18 mouse cellular contexts compared by ENCODE assay signal in the genomic region with DNA sequence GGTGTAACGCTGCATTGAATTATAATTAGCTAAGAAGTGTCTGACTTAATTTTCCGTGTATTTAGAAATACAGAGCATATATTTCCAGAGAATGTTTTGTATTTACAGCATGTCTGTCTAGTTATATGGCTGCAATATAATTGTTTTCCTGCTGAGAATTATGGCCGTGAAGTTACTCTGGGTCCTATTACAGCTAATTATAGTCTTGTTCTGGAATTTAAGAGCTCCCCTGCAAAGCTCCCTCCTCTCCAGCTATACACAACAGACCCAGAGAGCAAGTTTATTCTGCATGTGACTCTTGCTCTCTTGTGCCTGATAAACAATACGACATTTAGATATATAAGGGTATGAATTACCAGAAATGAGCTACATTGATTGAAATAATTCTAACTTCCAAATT.
"Had no signal": no experiment of that assay in that cellular context is flagged by ENCODE, and none has a peak within 500 bp of the region (broad histone marks: within the 10 kb centered on the region; RNA-seq: fewer than 3 reads in every experiment).

No protein-coding gene starts in this region.

- DNase-seq: kidney, adult 8-10 months; kidney, postnatal 14 days; kidney, postnatal 4 days; left cerebral cortex, postnatal 4 days; lung, adult 18-20 months; lung, postnatal 10 days; lung, postnatal 36 days; midbrain, embryonic 14.5 days; thymus, adult 18-20 months; thymus, postnatal 36 days had no signal

- H3K27me3 ChIP-seq: kidney, embryonic 15.5 days; limb, embryonic 15.5 days; lung, embryonic 15.5 days; neural tube, embryonic 13.5 days had no signal

- H3K36me3 ChIP-seq: kidney, embryonic 15.5 days; limb, embryonic 15.5 days; lung, embryonic 15.5 days; neural tube, embryonic 13.5 days had no signal

- H3K9ac ChIP-seq: kidney, embryonic 15.5 days; limb, embryonic 15.5 days; liver, embryonic 14.5 days; lung, embryonic 15.5 days; neural tube, embryonic 13.5 days had no signal

- H3K27ac ChIP-seq: kidney, embryonic 15.5 days; limb, embryonic 15.5 days; liver, embryonic 14.5 days; lung, embryonic 15.5 days; neural tube, embryonic 13.5 days had no signal

- H3K4me3 ChIP-seq: kidney, embryonic 15.5 days; limb, embryonic 15.5 days; lung, embryonic 15.5 days; neural tube, embryonic 13.5 days had no signal

- H3K4me1 ChIP-seq: limb, embryonic 15.5 days; lung, embryonic 15.5 days had no signal

- H3K4me2 ChIP-seq: kidney, embryonic 15.5 days; limb, embryonic 15.5 days; liver, embryonic 11.5 days; lung, embryonic 15.5 days; midbrain, embryonic 11.5 days; neural tube, embryonic 13.5 days had no signal

- H3K9me3 ChIP-seq: kidney, embryonic 15.5 days; limb, embryonic 15.5 days; lung, embryonic 15.5 days; neural tube, embryonic 13.5 days had no signal

- ATAC-seq: intestine, postnatal 0 days had no signal
